14 mouse cellular contexts compared by ENCODE assay signal in genomic region chr12:8109203-8109770, GRCm38 (mm10).
DNase-seq lines count a peak whose midpoint lies in the region.
"Had no signal": no experiment of that assay in that cellular context is flagged by ENCODE, and none has a peak within 500 bp of the region (broad histone marks: within the 10 kb centered on the region; RNA-seq: fewer than 3 reads in every experiment).

No protein-coding gene starts in this region.

- DNase-seq in cerebellum, postnatal 14 days, result peak; percentile 14 to 36
- DNase-seq in cerebellum, postnatal 36 days, result no peak
- DNase-seq in lung, postnatal 36 days, result peak; percentile 13
- no peak for DNase-seq in lung, postnatal 4 days
- DNase-seq in fat pad, adult 2 months (ENCODE audit: extremely low read depth, low read depth, low spot score), result peak; percentile 96
- DNase-seq in embryo, embryonic 9.5 days (ENCODE audit: extremely low spot score), result no peak
- no peak for DNase-seq in B cell, adult 2 months
- DNase-seq: gastrocnemius, adult 2 months; kidney, adult 8-10 months; kidney, postnatal 14 days; right cerebral cortex, adult 18-20 months; right cerebral cortex, postnatal 4 days; thymus, adult 18-20 months; thymus, postnatal 36 days had no signal

Comparison
In these comparisons a context has a peak if more than half of its experiments do, and no peak if none do; other contexts are left out.
1. DNase-seq: peak in cerebellum, postnatal 14 days (2 of 2), lung, postnatal 36 days (single experiment) and fat pad, adult 2 months (single experiment); none in cerebellum, postnatal 36 days (0 of 2), lung, postnatal 4 days (0 of 2), embryo, embryonic 9.5 days (single experiment) and B cell, adult 2 months (0 of 2).